Mouse (Mus musculus): ENCODE data around the gene Dlg2. TPM values are rescaled to one million over a fixed set of nuclear protein-coding genes. Genes with fewer than 3 reads are reported as not detected.

The Dlg2 gene
- polyA plus RNA-seq, 1 experiment, result 4.1 TPM

DNA sequence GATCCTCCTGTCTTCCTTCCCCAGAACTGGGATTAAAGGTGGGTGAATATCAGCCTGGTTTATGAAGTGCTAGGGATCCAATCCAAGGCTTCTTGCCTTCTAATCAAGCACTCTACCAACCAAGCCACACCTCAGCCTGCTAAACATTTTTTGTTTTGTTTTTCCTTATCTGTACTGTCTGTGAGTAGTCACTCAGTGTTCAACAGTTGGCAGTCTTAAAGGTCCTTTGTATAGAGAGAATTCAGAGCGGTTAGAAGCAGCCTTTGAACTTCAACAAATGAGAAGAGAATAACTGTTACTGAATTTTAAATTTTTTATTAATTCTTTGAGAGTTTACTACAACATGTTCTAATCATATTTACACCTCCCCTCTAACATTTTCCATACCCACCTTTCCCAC lies 1548.5 kb downstream of the Dlg2 start:
- no peak overlapping the region for H3K4me3 ChIP-seq (replicated peaks)
- H3K36me3 ChIP-seq (replicated peaks; ENCODE audit: low read length), result no peaks in the 10 kb centered on the region
- no peak for TF ChIP-seq FLI1 (IDR thresholded peaks at IDR 0.05; ENCODE audit: low read length)
- no peak for TF ChIP-seq GATA1 (IDR thresholded peaks at IDR 0.05; ENCODE audit: borderline replicate concordance, low read length)
- no peaks in the 10 kb centered on the region for H3K27me3 ChIP-seq (replicated peaks)
- no peaks in the 10 kb centered on the region for H3K9me3 ChIP-seq
- peaks cover 26% of the 10 kb centered on the region for H3K4me1 ChIP-seq

GRCm38 (mm10) chr7:92025465-92026056 lies 1549.1 kb downstream of the Dlg2 start:
- Histone ChIP-seq H3K27me3 (replicated peaks) (no peaks in the 10 kb centered on the region), H3K9me3 (no peaks in the 10 kb centered on the region), H3K4me3 (replicated peaks) (no peak overlapping the region), H3K4me1 (peaks cover 26% of the 10 kb centered on the region), H3K36me3 (replicated peaks; ENCODE audit: low read length) (no peaks in the 10 kb centered on the region)
- no peak for TF ChIP-seq FLI1 (IDR thresholded peaks at IDR 0.05; ENCODE audit: low read length)
- TF ChIP-seq GATA1 (IDR thresholded peaks at IDR 0.05; ENCODE audit: borderline replicate concordance, low read length), result no peak

DNA sequence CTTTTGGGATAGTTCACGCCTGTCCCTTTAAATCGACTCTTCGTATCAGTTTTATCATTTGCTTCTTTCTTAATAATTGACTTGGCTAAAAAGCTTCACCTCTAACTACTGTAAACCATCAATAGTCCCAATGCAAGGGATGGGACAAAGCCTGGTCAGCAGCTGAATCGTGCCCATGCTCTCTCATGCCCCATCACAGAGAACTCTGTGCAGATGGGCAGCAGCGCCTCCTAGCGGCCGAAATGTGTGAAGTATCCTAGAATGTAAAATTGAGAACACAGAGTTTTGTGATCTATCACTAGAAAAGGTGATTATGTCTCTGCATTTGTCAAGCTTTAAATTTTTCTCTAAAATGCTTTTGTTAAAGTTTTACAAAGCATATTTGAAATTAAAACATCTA lies 1550.6 kb downstream of the Dlg2 start:
- Histone ChIP-seq H3K9me3 (no peaks in the 10 kb centered on the region), H3K27me3 (replicated peaks) (no peaks in the 10 kb centered on the region), H3K4me3 (replicated peaks) (no peak overlapping the region), H3K4me1 (peaks cover 16% of the 10 kb centered on the region), H3K36me3 (replicated peaks; ENCODE audit: low read length) (no peaks in the 10 kb centered on the region)
- TF ChIP-seq GATA1 (IDR thresholded peaks at IDR 0.05; ENCODE audit: borderline replicate concordance, low read length) (no peak), FLI1 (IDR thresholded peaks at IDR 0.05; ENCODE audit: low read length) (no peak)

- Histone ChIP-seq H3K27me3 (replicated peaks) (no peaks in the 10 kb centered on the region), H3K9me3 (no peaks in the 10 kb centered on the region), H3K36me3 (replicated peaks; ENCODE audit: low read length) (no peaks in the 10 kb centered on the region), H3K4me3 (replicated peaks) (no peak overlapping the region), H3K4me1 (peaks cover 8% of the 10 kb centered on the region)
- TF ChIP-seq FLI1 (IDR thresholded peaks at IDR 0.05; ENCODE audit: low read length) (no peak), GATA1 (IDR thresholded peaks at IDR 0.05; ENCODE audit: borderline replicate concordance, low read length) (no peak)
Measured at GRCm38 (mm10) chr7:92034256-92034655, 1557.8 kb downstream of the Dlg2 start.

GRCm38 (mm10) chr7:92040187-92040586 lies 1563.7 kb downstream of the Dlg2 start:
- no peaks in the 10 kb centered on the region for H3K27me3 ChIP-seq (replicated peaks)
- no peaks in the 10 kb centered on the region for H3K9me3 ChIP-seq
- no peaks in the 10 kb centered on the region for H3K36me3 ChIP-seq (replicated peaks; ENCODE audit: low read length)
- no peak overlapping the region for H3K4me3 ChIP-seq (replicated peaks)
- no peaks in the 10 kb centered on the region for H3K4me1 ChIP-seq
- no peak for TF ChIP-seq GATA1 (IDR thresholded peaks at IDR 0.05; ENCODE audit: borderline replicate concordance, low read length)
- TF ChIP-seq FLI1 (IDR thresholded peaks at IDR 0.05; ENCODE audit: low read length), result no peak

GRCm38 (mm10) chr7:92040785-92041411 lies 1564.4 kb downstream of the Dlg2 start:
- no peaks in the 10 kb centered on the region for H3K27me3 ChIP-seq (replicated peaks)
- H3K4me3 ChIP-seq (replicated peaks), result no peak overlapping the region
- no peaks in the 10 kb centered on the region for H3K9me3 ChIP-seq
- H3K36me3 ChIP-seq (replicated peaks; ENCODE audit: low read length), result no peaks in the 10 kb centered on the region
- H3K4me1 ChIP-seq, result no peaks in the 10 kb centered on the region
- TF ChIP-seq FLI1 (IDR thresholded peaks at IDR 0.05; ENCODE audit: low read length) (no peak), GATA1 (IDR thresholded peaks at IDR 0.05; ENCODE audit: borderline replicate concordance, low read length) (no peak)

GRCm38 (mm10) chr7:92044966-92045365 lies 1568.5 kb downstream of the Dlg2 start:
- no peak for TF ChIP-seq GATA1 (IDR thresholded peaks at IDR 0.05; ENCODE audit: borderline replicate concordance, low read length)
- TF ChIP-seq FLI1 (IDR thresholded peaks at IDR 0.05; ENCODE audit: low read length), result no peak
- Histone ChIP-seq H3K36me3 (replicated peaks; ENCODE audit: low read length) (no peaks in the 10 kb centered on the region), H3K27me3 (replicated peaks) (no peaks in the 10 kb centered on the region), H3K4me3 (replicated peaks) (no peak overlapping the region), H3K4me1 (no peaks in the 10 kb centered on the region), H3K9me3 (no peaks in the 10 kb centered on the region)

DNA sequence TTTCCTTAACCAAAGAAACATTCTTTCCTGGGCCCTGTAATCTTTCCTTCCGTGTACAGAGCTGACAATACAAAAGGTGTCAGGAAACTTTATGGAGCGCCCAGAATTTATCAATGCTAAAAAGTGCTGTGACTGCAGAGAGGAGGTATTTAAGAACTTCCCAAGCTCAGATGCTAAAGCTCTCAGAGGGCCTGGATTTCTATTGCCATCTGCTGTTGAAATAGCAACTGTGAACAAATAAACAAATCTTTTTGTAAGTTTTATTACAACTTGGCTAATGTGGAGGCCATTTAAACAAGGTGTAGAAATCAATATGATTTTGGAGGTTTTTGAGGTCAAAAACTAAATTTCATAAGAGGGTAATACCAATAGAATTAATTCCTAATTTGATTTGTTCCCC lies 1570.8 kb downstream of the Dlg2 start:
- no peak overlapping the region for H3K4me3 ChIP-seq (replicated peaks)
- no peaks in the 10 kb centered on the region for H3K27me3 ChIP-seq (replicated peaks)
- no peaks in the 10 kb centered on the region for H3K9me3 ChIP-seq
- no peaks in the 10 kb centered on the region for H3K4me1 ChIP-seq
- no peaks in the 10 kb centered on the region for H3K36me3 ChIP-seq (replicated peaks; ENCODE audit: low read length)
- TF ChIP-seq GATA1 (IDR thresholded peaks at IDR 0.05; ENCODE audit: borderline replicate concordance, low read length) (no peak), FLI1 (IDR thresholded peaks at IDR 0.05; ENCODE audit: low read length) (no peak)

DNA sequence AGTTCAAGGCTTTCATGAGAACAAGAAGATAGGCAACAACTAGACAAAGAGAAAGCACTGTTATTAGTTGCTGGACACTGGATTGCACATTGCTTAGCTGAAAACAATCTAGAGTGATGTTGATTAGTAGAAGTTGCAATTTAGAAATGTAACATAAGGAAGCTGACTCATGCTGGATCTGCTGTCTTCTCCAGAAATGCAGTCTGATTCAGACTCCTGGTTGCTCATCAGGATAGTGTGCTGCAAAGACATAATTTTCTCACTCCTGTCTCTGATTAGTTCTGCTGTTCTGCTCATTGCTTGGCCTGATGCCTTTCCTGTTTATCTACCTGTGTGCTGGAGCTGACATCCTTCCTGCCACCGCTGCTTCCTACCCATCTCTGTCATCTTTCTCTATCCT lies 1572.4 kb downstream of the Dlg2 start:
- H3K9me3 ChIP-seq, result no peaks in the 10 kb centered on the region
- H3K36me3 ChIP-seq (replicated peaks; ENCODE audit: low read length), result no peaks in the 10 kb centered on the region
- TF ChIP-seq GATA1 (IDR thresholded peaks at IDR 0.05; ENCODE audit: borderline replicate concordance, low read length), result no peak
- no peak for TF ChIP-seq FLI1 (IDR thresholded peaks at IDR 0.05; ENCODE audit: low read length)
- no peaks in the 10 kb centered on the region for H3K4me1 ChIP-seq
- H3K4me3 ChIP-seq (replicated peaks), result no peak overlapping the region
- H3K27me3 ChIP-seq (replicated peaks), result no peaks in the 10 kb centered on the region

DNA sequence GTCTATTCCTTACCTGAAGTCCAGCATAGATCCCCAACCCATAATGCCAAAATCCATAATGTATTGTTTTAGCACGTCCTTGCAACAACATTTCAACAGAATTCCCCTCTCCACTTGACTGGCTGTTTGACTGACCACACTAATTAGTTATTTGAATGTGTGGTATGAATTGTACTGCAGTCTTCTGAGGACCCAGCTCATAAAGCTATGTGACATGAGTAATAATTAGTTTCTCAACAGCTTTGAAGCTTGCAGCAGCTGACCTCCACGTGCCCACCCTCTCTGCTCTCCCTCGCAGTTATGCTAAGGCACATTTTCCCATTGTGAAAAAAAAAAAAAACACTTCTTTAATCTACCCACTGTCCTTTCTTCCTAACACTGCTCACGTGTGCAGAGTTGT lies 1590.4 kb downstream of the Dlg2 start:
- no peaks in the 10 kb centered on the region for H3K27me3 ChIP-seq (replicated peaks)
- H3K4me3 ChIP-seq (replicated peaks), result no peak overlapping the region
- no peaks in the 10 kb centered on the region for H3K36me3 ChIP-seq (replicated peaks; ENCODE audit: low read length)
- no peaks in the 10 kb centered on the region for H3K9me3 ChIP-seq
- no peaks in the 10 kb centered on the region for H3K4me1 ChIP-seq
- TF ChIP-seq GATA1 (IDR thresholded peaks at IDR 0.05; ENCODE audit: borderline replicate concordance, low read length), result no peak
- TF ChIP-seq FLI1 (IDR thresholded peaks at IDR 0.05; ENCODE audit: low read length), result no peak
